Mouse (Mus musculus) forebrain, embryonic 11.5 days (tissue): ENCODE measurements at regions not wholly inside any gene's neighbourhood (a gene's known extent, or its start where the extent isn't known, plus 50 kb on each side); places are given as distances from the start of the nearest gene placed in this dataset.

Experiments used
- ATAC-seq: fragments of 200-750 bp; cut with Nextera tagmentation; replicated peaks from 2 replicates; pipeline ENCODE4 v1.8.0; 2017; ENCODE audit warnings: moderate TSS enrichment; ENCODE audit not compliant: low FRiP score
- DNase-seq: peaks from one replicate; pipeline ENCODE4 v3.0.0-alpha.2; 2017; ENCODE audit warnings: low spot score
- H3K27ac ChIP-seq: fragments of 300-500 bp; sonication (generic); 2 replicates; pipeline ENCODE4 v1.5.1; 2014; ENCODE audit warnings: low read depth, low read length
- H3K27me3 ChIP-seq: fragments of 300-500 bp; sonication (generic); 2 replicates; pipeline ENCODE4 v1.6.1; 2014; ENCODE audit warnings: mild to moderate bottlenecking, low read length, mixed read lengths; ENCODE audit not compliant: control insufficient read depth, insufficient read depth
- H3K36me3 ChIP-seq: fragments of 300-500 bp; sonication (generic); 2 replicates; pipeline ENCODE4 v1.6.1; 2014; ENCODE audit warnings: mild to moderate bottlenecking, low read length, moderate library complexity, mixed read lengths; ENCODE audit not compliant: control insufficient read depth, insufficient read depth
- H3K4me1 ChIP-seq: fragments of 300-500 bp; sonication (generic); replicated peaks from 2 replicates; pipeline ENCODE4 v1.6.1; 2014; ENCODE audit warnings: low read length, mixed read lengths; ENCODE audit not compliant: control insufficient read depth, insufficient read depth
- H3K4me2 ChIP-seq: fragments of 300-500 bp; sonication (generic); 2 replicates; pipeline ENCODE4 v1.6.1; 2014; ENCODE audit warnings: low read depth, mild to moderate bottlenecking, low read length, moderate library complexity, mixed read lengths; ENCODE audit not compliant: severe bottlenecking
- H3K4me3 ChIP-seq: fragments of 300-500 bp; sonication (generic); 2 replicates; pipeline ENCODE4 v1.5.1; 2014; ENCODE audit warnings: low read depth, low read length
- H3K9ac ChIP-seq: fragments of 300-500 bp; sonication (generic); 2 replicates; pipeline ENCODE4 v1.6.1; 2014; ENCODE audit warnings: low read length
- H3K9me3 ChIP-seq: fragments of 300-500 bp; sonication (generic); 2 replicates; pipeline ENCODE4 v1.6.1; 2016; ENCODE audit warnings: low read length, mixed read lengths; ENCODE audit not compliant: control insufficient read depth
- WGBS: fragments of 180-500 bp; shearing (Covaris S2); extraction: QIAGEN DNeasy Blood & Tissue Kit; methylation state at CpG from one replicate; pipeline ENCODE4 v1.1.7; 2014; 5-methylcytosine and 5-hydroxymethylcytosine counted together

- Histone ChIP-seq H3K27ac (no peak overlapping the region), H3K36me3 (no peaks in the 10 kb centered on the region), H3K9me3 (no peaks in the 10 kb centered on the region), H3K4me2 (no peak overlapping the region), H3K9ac (no peak overlapping the region), H3K4me3 (no peak overlapping the region), H3K4me1 (no peaks in the 10 kb centered on the region; the same call in 1 of the 2 replicates), H3K27me3 (no peaks in the 10 kb centered on the region)
- ATAC-seq (no peak), DNase-seq (peak; percentile 39)
- WGBS = 70% methylated on average over 8 of the region's 8 CpGs
Observed at GRCm38 (mm10) chr7:37394965-37395426, 378.4 kb downstream of the Zfp536 start.

DNA sequence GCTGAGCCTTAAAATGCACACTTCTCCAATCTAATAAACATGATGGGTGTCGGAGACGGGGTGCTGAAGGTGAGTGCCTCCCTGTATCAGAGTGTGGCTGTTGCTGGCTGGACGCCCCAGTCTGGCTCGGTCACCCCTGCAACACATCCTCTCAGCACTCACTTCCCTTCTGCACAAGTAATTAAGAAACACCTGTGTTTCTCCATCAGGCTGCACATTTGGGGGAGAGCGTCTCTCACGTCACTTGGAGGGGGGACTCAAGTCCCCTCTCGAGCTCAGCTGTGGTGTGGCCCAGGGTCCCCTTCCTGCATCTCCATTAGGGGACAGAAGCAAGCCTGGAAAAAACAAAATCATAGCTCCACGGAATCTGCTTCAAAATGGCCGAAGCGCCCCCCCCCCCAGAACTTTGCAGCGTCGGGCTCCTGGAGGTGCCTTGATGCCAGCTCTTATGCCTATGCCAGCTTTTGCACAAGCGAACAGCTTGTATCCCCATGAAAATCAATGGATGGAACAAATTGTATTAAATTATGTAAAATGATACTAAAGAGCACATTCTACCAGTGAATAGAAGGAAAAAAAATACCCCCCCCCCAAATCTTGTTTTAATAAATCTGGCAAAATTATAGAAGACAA lies 377.4 kb downstream of the Zfp536 start:
- no peaks in the 10 kb centered on the region for H3K9me3 ChIP-seq
- H3K9ac ChIP-seq = no peak overlapping the region
- H3K4me1 ChIP-seq = no peaks in the 10 kb centered on the region; the same call in 1 of the 2 replicates
- no peak overlapping the region for H3K27ac ChIP-seq
- H3K36me3 ChIP-seq = no peaks in the 10 kb centered on the region
- H3K27me3 ChIP-seq = no peaks in the 10 kb centered on the region
- DNase-seq (peak; percentile 34), ATAC-seq (no peak)
- no peak overlapping the region for H3K4me3 ChIP-seq
- 84% methylated on average over 13 of the region's 13 CpGs for WGBS
- no peak overlapping the region for H3K4me2 ChIP-seq

GRCm38 (mm10) chr7:37403483-37403882 lies 370.0 kb downstream of the Zfp536 start:
- H3K4me2 ChIP-seq = no peak overlapping the region
- 95% methylated on average over 2 of the region's 2 CpGs for WGBS
- no peak overlapping the region for H3K4me3 ChIP-seq
- H3K4me1 ChIP-seq = no peaks in the 10 kb centered on the region
- no peaks in the 10 kb centered on the region for H3K9me3 ChIP-seq
- no peak overlapping the region for H3K9ac ChIP-seq
- no peak for DNase-seq
- no peak overlapping the region for H3K27ac ChIP-seq
- no peaks in the 10 kb centered on the region for H3K27me3 ChIP-seq
- no peaks in the 10 kb centered on the region for H3K36me3 ChIP-seq
- ATAC-seq = no peak

DNA sequence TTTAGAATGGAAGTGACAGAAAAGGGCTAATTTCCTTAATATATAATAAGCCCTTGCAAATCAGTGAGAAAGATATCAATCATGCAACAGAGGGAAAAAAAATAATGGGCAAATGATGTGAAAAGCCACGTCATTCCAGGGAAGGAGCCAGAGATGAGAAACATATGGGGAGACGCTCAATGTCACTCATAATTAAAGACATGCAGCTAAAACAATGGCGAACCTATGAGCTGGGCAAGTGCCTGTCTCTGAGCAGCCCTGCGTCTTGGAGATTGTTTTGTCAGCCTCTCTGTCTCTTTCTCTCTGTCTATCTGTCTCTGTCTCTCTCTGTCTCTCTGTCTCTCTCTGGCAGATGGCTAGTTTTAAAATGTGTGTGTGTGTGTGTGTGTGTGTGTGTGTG lies 360.1 kb downstream of the Zfp536 start:
- Histone ChIP-seq H3K36me3 (no peaks in the 10 kb centered on the region), H3K9ac (no peak overlapping the region), H3K4me3 (no peak overlapping the region), H3K4me2 (no peak overlapping the region), H3K27ac (no peak overlapping the region), H3K27me3 (no peaks in the 10 kb centered on the region), H3K9me3 (no peaks in the 10 kb centered on the region), H3K4me1 (no peaks in the 10 kb centered on the region)
- DNase-seq (peak; percentile 13), ATAC-seq (no peak)
- WGBS = 63% methylated on average over 4 of the region's 4 CpGs

- WGBS = 85% methylated on average over 10 of the region's 10 CpGs
- DNase-seq (peak; percentile 42), ATAC-seq (no peak)
- Histone ChIP-seq H3K27me3 (no peaks in the 10 kb centered on the region), H3K4me1 (no peaks in the 10 kb centered on the region), H3K27ac (no peak overlapping the region), H3K9ac (no peak overlapping the region), H3K4me3 (no peak overlapping the region), H3K4me2 (no peak overlapping the region), H3K36me3 (no peaks in the 10 kb centered on the region), H3K9me3 (no peaks in the 10 kb centered on the region)
Observed at GRCm38 (mm10) chr7:37421704-37422103, 351.7 kb downstream of the Zfp536 start.
